Mouse (Mus musculus) kidney, postnatal 25 days (tissue): ENCODE measurements around the gene Ocel1.

Experiments
- DNase-seq, 2 experiments: peaks; one replicate each; pipeline ENCODE4 v3.0.0; 2021; ENCODE audit warnings: mixed read lengths in 2 of 2

Ocel1 gene

DNA sequence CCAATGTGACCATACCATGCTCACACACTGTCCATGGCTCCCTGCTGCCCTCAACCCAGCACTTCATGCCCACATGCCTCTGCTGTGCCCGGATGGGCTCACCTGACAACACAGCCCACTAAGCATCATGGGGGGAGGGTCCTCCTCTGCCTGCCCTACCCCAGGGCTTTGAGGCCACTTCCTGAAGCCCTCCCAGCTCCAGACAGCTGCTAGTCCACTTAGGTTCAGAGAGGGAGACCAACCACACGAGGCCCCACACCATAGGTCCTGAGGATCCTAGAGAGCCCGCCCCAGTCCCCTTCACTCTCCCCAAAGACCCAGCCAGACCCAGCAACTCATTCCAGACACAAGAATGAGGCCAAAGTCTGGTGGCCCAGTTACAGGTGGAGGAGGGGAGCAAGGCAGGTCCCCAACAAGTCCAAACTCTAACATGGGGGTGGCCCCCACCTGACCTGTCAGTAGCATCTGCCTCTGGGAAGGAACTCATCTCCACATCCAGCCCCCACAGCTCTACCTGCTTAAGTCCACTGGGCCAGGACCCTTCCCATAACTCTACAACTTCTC is 8.5 kb downstream of the Ocel1 start:
- peak; percentile 58 to 80 for DNase-seq

DNA sequence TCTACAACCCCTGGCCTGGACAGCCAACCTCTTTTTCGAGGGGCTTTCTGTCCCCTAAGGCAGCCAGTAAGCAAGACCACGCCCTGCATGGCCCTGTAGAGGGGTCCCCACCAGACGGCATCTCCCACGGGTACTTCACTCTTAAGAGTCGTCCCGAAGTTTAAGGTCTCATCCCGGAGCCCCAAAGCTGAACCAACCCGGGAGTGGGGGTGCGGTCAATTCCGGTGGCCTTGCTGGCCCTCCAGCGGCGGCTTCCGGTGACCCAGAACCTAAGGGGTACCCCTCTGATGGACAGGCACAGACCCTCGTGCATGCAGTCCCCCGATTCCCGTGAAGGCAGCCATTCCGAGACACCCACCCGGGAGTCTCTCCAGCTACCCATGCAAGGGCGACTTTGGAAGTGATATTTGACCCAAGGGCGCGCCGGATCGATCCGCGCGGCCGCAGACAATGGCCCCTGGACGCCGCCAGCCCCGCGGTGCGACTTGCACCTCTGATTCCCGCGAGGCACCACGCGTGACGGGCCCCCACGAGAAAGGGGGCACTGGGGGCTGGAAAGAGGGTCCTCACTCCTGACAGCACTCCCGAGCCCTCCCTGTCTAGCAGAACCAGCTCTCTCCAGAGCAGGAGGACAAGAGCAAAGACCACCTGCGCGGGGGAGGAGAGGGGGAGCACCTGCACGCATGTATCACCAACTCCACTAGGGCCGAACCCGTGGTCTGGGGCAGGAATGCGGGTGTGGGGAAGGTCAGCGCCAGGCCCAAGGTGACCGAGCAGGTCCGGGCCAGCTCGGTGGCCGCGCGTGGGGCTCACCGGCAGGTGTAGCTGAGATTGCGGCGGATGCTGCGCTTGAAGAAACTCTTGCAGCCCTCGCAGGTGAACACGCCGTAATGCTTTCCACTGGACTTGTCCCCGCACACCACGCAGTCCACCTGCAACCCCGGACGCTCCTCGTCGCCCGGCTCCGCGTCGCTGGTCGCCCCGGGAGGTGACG is 9.4 kb downstream of the Ocel1 start:
- DNase-seq, result peak; percentile 44 to 75

DNA sequence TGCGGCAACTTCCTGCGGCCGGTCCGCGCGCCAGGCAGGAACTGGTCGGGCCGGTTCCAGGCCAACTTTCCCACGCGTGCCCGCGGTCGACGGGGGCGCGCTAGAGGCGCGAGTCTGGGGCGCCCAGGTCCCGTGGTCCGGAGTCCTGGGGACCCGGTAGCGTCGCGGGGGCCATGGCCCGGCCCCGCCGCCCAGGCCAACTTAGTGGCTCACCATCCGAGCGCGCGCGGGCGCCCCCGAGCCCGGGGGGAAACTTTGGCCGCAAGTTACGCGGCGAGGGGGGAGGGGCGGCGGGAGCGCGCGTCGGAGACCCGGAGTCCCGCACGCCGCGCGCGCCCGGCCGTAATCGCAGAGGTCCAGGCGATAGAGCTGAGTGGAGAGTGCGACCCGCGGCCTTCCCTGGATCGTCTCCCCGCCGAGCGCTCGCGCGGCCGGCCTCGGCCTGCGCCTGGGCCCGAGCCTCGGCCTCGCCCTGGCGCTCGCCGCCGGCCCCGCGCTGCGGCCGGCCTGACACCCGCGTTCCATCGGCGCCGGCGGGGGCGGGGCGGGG is 10.4 kb downstream of the Ocel1 start, which contains the start of gene Nr2f6:
Gene Nr2f6, minus strand, starts transcription at position 540 of the 550 bp plus-strand sequence.
- peak; percentile 75 to 90 for DNase-seq

GRCm38 (mm10) chr8:71381971-71382961 is 11.2 kb downstream of the Ocel1 start:
- DNase-seq, result peak; percentile 90 to 95

DNA sequence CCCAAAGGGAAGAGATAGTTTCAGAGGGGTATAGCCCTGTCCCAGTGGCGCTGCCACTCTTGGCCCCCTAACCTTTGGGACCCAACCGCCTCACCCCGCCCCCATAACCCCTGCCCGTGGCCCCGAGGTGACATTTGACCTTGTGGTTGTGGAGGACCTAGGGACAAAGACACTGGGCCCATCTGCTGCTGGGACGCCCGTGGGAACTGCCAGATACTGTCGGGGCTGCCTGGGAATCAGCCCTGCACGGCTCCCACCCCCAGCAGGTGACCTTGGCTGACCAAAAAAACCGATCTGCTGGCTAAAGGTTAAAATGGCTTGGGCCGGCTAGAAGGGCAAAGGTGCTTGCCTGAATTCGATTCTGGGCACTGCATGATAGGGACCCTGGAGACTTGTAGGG is 12.3 kb downstream of the Ocel1 start:
- DNase-seq, result peak; percentile 51 to 72

- DNase-seq, result peak in 1 of 2 experiments; percentile 55
Observed at GRCm38 (mm10) chr8:71383860-71384259, 12.8 kb downstream of the Ocel1 start.

DNA sequence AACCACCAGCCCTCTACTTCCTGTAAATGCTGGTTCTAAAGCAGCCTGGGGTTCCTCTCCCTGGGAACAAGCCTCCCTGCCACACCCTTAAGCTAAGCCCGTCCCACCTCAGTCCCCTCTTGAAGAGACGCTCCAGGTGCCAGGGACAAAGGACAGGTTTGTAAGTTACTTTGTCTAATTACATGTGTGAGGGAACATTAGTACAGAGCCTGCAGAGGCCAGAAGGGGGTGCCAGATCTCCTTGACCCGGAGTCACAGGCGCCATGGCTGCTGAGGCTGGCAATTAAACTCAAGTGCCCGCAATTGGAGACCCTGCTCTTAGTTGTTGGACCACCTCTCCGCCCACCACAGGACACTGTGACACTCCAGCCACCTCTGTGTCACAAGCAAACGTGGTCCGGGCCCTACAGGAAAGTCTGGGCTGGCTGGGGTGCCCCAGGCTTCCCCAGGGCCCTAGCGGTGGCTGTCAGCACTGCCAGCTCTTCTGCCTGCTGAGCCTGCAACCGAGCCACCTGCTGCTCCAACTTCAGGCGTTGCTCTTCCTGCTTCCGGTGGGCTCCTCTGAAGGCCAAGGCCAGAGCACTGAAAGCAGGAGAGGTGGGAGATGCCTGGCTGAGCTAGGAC is 14.2 kb downstream of the Ocel1 start:
- DNase-seq, result peak; percentile 38 to 47

- peak in 1 of 2 experiments; percentile 58 for DNase-seq
Observed at GRCm38 (mm10) chr8:71388267-71388666, 17.2 kb downstream of the Ocel1 start.

- no peak for DNase-seq
Observed at GRCm38 (mm10) chr8:71391696-71392095, 20.6 kb downstream of the Ocel1 start.

DNA sequence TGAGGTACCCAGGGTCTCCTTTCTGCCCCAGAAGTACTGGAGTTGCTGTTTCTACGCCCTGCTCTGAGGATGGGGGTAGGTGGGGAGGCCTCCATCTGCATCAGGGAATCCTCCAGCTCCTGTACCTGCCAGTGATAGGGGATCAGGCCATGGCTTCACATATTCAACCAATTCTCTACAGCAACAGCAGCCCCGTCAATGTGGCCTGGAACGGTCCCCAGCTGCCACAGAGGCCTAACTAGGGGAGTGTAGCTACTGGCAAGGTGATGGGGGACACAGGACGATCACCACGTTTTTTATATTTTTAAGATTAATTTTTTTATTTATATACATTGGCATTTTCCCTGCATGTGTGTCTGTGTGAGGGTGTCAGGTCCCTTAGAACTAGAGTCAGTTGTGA is 21.3 kb downstream of the Ocel1 start:
- peak in 1 of 2 experiments; percentile 22 for DNase-seq

DNA sequence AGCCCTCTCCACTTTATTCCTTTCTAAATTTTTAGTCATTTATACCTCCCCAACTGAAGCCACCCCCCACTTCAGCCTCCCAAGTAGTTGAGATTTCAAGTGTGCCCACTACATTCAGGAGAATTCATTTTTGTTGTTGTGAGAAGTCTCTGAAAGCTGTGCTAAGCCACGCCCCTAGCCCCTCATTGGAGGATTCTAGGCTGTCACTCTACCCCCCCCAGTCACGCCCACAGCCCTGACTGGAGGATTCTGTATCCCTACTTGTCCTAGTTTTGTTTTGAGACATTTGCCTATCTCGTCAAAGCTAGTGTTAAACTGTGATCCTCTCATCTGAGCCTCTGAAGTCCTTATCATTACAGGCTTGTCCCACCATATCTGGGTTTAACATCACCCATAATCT is 21.8 kb downstream of the Ocel1 start:
- peak; percentile 70 to 71 for DNase-seq

- peak in 1 of 2 experiments; percentile 33 for DNase-seq
Observed at GRCm38 (mm10) chr8:71394481-71394880, 23.4 kb downstream of the Ocel1 start.

DNA sequence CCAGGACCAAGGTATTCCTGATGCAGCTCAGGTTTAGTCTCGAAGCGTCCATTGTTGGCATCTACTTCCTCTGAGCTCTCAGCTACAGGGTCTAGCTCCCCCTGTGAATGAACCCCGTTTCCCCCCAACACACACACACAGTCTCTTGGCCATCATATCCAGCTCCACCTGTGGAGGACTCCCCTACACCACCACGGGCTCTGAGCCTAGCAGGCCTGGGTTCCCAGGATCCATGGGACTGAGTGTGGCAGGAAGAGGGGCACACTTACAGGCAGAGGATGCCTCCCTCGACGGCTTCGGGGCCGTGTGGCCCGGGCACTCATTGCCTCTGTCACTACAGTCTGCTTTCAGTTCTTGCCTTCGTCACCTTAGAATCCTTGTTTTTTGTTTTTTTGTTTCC is 24.0 kb downstream of the Ocel1 start:
- DNase-seq, result peak in 1 of 2 experiments; percentile 40

- peak; percentile 66 to 78 for DNase-seq
Observed at GRCm38 (mm10) chr8:71395629-71396028, 24.5 kb downstream of the Ocel1 start, which contains the start of gene Ushbp1. Gene Ushbp1, minus strand, starts transcription at chr8:71395802.

GRCm38 (mm10) chr8:71396639-71397305 is 25.7 kb downstream of the Ocel1 start, which contains the start of gene Babam1:
Gene Babam1, plus strand, starts transcription at chr8:71396861.
- DNase-seq, result peak; percentile 96 to 98

- peak in 1 of 2 experiments; percentile 43 for DNase-seq
Observed at GRCm38 (mm10) chr8:71397701-71398100, 26.6 kb downstream of the Ocel1 start.

- peak in 1 of 2 experiments; percentile 17 for DNase-seq
Observed at GRCm38 (mm10) chr8:71400826-71401225, 29.7 kb downstream of the Ocel1 start.

- DNase-seq, result no peak
Observed at GRCm38 (mm10) chr8:71401454-71401853, 30.4 kb downstream of the Ocel1 start.

- DNase-seq, result no peak
Observed at GRCm38 (mm10) chr8:71402446-71402964, 31.4 kb downstream of the Ocel1 start.

DNA sequence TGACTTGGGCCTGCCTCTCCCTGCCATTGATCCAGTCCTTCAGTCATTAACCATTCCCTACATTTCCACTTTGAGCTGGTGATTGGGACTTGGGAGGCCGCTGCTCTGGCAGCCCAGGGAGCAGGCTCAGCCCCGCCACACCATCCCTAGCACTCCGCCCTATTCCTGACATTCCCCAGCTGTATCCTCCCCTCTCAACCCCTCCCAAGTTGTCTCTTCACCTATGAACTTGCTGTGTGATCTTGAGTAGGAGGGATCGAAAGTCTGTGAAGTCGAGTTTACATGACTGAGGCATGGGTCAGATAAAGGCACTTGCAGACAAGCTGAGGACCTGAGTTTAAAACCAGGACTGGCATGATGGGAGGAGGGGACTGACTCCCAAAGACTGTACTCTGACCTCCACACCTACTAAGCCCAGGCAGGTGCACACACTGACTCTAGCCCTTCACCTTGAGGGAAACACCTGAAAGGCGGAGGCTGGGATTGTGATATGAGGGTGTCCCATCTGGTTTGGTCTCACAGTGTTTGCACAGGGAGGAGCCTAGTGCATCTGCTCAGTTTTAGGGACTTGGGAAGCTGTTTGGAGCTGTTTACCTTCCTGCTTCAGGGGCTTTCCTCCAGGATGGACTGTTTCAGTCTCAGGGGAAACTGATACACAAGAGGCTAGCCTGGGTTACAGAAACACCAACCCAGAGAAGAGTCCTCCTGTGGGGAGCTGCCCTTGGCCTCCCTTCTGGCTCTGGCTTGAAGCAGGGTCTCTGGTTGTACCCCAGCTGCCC is 32.2 kb downstream of the Ocel1 start:
- DNase-seq, result no peak
